Mouse (Mus musculus) urinary bladder, adult 18-20 months (tissue): ENCODE measurements around the gene Supt5.

Experiments used
- DNase-seq, 2 experiments: peaks; one replicate each; pipeline ENCODE4 v3.0.0; 2022; ENCODE audit warnings: low spot score in 2 of 2, mixed read lengths in 2 of 2

Supt5 gene

DNA sequence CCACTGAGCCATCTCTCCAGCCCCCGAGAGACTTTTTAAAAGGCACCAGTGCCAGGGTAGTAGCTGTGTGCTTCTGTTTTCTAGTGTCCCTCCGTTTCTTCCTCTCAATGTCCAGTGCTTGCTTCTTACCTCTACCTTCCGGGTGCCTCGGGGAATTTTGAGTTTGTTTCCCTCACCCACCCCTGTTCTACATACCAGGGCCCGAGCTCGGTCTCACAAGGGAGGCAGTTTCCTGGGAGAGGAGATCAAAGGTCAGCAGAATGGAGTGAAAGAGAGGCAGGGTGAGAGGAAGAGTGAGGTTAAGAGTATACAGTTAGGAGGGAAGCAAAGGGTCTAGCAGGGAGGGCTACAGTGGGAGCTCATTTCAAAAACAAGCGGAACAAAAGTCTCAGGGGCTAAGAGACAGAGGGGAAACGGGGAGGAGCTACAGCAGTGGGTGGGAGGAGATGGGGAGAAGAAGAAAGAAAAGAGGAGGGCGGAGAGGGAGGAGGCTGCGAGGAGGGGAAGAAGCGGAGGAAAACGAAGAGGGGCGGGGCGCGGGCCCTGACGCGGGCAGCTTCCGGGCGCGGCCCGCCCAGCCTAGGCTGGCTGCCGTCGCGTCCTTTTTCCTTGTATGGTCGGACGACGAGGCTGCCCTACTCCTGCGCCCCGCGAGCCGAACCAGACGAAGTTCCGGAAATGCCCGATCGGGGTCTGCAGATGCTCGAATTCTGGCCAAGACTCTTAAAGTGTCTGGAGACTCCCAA, 36.8 kb upstream of the Supt5 start:
- peak; percentile 81 to 90 for DNase-seq

DNA sequence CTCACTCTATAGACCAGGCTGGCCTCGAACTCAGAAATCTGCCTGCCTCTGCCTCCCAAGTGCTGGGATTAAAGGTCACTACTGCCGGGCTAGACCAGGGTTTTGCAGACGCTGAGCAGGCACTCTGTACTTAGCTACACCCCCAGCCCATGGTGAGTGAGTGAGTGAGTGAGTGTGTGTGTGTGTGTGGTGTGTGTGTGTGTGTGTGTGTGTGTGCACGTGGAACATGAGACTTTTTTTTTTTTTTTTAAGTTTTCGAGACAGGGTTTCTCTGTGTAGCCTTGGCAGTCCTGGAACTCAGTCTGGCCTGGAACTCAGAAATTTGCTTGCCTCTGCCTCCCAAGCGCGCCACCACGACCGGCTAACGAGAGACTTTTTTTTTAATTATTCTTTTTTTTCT, 36.1 kb upstream of the Supt5 start:
- DNase-seq, result no peak

GRCm38 (mm10) chr7:28373891-28374495, 35.4 kb upstream of the Supt5 start:
- no peak for DNase-seq

DNA sequence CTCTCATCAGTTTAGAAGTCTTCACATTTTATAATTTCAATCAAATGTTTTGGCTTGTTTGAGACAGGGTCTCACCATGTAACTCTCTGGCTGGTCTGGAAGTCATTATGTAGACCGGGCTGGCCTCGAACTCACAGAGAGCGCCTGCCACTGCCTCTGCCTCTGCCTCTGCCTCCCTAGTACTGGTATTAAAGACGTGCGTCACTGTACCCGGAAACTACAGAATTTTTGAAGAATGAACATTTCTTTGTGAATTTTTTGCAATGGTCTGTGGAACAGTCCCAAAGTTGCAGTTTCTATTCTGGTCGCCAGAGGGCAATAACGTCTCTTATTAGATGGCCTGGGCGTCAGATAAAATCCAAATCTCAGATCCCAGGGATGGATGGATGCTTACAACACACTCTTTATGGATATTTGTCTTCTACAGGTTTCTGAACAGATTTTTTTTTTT, 34.6 kb upstream of the Supt5 start:
- peak; percentile 55 to 59 for DNase-seq

DNA sequence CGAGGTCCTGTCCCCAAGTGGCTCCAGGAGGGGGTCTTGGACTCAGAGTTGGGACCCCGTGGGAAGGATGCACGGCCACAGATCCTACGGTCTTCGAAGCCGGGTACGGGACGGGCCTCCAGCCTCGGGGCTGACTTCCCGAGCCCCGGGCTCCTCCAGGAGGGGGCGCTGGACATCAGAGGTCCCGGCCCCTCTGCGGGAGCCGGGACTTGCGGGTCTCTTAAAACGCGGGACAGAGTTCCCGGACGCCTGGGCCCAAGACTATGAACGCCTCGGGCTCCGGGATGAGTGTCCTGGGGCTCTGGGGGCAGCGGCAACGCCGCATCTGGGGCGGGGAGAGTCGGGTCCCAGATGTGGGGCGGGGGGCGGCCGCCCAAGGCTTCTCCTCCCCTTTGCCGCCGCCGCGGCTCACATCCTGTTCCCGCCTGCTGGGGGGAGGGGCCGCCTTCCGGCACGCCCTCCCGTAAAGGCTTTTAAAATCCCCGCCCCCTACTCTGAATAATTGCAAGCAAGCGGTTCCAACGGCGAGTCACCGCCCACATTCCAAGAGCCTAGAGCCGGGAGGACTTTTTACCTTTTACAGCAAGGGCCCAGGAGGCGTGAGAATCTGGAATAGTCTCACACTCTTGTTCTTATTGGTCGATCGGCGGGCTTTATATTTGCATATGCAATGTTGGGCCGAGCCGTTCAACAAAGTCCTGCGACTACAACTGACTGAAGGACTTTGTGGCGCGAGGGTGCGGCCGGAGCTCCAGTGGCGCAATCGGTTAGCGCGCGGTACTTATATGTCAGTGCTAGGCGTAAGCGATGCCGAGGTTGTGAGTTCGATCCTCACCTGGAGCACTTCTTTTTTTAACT, 33.9 kb upstream of the Supt5 start, which contains the start of gene Plekhg2:
TSS of gene Plekhg2 (minus strand) at position 349 of the 858 bp plus-strand sequence.
- peak; percentile 98 to 100 for DNase-seq

DNA sequence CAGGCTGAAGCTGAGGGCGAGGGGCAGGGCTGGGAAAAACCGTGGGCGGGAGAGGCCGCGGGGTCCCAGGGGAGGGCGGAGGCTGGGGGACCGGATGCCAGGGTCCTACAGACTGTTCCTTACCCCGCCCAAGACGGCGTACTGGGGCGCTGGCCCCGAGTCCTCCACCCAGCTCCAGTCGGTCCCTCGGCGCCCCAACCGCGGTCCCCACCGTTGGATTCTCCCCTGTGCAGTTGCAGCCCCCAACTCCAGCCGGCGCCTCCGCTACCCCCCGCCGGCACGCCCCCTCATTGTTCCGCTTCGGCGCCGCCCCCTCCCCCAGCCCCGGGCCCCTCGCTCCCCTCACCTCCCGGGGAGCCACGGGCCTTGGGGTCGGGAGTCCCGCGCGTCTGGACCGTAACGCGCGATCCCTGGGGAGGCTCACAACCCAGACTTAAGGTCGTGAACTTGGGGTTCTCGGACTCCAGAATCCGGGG, 33.0 kb upstream of the Supt5 start:
- peak in 1 of 2 experiments; percentile 38 for DNase-seq

GRCm38 (mm10) chr7:28370977-28371513, 32.5 kb upstream of the Supt5 start:
- DNase-seq, result peak; percentile 58 to 66

GRCm38 (mm10) chr7:28370051-28370450, 31.5 kb upstream of the Supt5 start:
- no peak for DNase-seq

- DNase-seq, result no peak
Measured at GRCm38 (mm10) chr7:28368276-28368920, 29.9 kb upstream of the Supt5 start.

DNA sequence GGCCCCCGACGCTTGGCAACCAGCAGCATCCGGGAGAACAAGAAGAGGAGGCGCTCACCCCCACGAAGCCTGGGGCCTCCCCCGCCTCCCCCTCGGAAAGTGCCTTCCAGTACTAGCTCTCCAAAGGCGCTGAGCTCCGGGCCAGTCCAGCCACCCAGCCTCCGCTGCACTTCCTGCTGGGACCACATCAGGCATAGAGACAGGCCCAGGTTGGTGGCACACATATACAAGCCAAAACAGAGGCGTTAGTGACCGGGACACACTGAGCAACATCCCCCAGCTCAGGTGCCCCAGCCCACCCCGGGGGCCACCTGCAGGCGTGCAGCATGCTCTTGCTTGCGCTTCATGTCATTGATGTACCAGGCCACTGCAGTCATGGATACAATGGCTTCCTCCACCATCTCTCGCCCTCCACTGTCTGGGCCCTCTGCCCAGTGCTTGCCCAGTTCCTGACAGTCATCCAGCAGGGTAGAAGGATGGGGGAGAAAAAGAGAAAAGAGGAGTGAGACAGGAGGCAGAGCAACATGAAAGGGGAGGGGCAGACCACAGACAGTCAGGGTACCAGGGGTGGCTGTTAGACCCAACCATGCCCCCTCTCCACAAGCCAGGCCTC, 29.2 kb upstream of the Supt5 start:
- DNase-seq, result no peak

DNA sequence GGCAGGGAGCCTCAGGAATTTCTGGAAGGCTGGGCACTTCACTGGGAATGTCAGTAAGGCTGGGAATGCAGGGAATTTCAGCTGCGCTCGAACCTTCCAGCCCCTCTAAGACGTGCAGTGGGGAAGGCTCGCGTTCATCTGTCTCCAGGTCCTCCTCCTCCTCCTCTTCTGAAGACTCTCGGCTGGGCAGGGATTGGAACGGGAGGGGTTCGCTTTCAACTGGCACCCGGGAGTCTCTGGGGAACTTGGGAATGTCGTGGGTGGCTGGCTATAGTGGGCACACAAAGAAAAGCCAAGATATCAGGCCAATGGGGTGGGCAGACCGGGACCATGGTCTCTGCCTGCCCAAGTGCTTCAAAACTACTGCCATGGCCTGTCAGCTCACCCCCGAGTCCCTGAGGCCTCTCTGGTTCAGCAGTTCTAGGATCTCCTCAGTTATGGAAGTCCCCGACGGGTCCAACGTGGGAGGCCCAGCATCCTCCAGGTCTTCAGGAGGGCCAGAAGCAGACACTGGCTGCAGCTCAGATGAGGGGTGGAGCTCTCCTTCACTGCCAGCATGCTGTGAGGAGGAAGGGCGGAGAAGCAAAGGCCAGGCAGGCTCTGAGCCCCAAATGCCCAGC, 24.0 kb upstream of the Supt5 start:
- no peak for DNase-seq

DNA sequence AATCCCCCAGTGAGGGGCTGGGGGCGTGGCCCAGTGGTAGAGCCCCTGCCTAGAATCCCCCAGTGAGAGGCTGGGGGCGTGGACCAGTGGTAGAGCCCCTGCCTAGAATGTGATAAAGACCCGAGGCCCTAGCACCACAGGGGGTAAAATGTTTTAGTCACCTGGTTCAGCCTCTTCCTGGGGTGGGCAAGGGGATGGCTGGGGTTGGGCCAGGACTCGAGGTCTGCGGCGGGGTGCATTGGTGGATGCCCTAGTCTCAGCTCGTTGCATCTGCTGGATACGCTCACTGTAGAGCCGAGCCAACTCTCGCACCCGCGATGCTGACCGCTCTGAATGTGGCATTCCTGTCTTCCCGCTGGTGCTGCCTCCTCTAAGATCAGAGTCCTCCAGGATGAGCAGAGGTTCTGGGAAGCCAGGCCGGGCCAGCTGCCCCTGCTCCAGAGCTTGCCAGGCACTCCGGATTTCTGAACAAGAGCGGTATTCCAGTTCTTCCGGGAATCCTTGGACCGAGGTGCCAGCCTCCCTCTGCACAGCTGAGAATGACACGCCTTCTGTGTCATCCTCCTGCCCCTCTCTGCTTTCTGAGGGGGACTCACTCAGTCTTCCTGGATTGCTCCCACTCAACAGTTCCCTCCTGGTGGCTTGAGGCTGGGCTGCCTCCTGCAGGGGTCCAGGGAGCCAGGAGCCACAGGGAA, 23.2 kb upstream of the Supt5 start:
- DNase-seq, result no peak

DNA sequence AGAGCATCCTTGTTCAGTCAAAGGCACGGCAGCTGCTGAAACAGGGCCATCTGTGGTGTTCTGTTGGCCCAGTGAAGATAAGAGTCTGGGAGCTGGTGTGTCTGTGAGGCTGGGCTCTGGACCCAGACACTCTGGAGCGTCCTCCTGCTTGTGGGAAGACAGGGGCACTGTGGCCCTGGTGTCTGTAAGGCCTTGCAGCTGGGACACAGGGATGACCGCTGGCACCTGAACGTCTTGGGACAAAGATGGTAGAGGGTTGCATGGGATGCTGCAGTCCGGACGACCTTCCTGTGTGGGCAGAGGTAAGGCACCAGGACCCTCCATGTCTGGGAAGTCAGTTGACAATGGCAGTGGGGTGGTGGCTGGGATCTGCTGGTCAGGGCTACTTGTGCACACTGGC, 21.7 kb upstream of the Supt5 start:
- DNase-seq, result no peak

- no peak for DNase-seq
Measured at GRCm38 (mm10) chr7:28359854-28360253, 21.3 kb upstream of the Supt5 start.

DNA sequence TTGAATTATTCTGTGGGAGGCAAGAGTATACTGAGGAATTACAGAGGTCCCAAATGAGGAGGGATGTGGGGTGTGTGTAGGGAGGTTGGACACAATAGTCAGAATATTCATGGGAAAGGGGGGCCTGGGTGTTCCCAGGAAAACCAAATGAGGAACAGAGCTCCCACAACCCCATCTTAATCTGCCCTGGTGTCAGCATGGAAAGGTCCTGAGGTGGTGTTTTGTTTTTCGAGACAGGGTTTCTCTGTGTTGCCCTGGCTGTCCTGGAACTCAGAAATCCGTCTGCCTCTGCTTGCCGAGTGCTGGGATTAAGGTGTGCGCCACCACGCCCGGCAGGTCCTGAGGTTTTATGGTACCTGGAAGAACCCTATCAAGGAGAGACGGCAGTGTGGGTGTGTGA, 19.9 kb upstream of the Supt5 start:
- no peak for DNase-seq

DNA sequence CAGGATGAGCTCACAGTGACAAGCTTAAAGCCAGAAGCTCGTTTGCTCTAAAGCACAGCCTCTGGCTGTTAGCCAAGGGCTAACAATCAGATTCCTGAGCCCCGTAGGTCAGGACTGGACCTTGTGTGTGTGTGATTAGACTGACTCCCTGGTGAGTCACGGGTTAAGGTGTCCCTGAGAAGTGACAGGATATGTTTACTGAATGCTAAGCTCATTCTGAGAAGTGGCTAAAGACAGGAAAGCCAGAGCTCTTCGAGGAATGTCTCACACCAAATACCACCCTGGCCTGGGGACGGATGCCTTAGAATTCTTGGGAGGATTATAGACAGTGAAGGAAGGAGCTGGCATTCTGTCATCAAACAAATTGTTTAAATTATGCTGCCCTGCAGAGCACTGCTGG, 19.4 kb upstream of the Supt5 start:
- DNase-seq, result no peak

DNA sequence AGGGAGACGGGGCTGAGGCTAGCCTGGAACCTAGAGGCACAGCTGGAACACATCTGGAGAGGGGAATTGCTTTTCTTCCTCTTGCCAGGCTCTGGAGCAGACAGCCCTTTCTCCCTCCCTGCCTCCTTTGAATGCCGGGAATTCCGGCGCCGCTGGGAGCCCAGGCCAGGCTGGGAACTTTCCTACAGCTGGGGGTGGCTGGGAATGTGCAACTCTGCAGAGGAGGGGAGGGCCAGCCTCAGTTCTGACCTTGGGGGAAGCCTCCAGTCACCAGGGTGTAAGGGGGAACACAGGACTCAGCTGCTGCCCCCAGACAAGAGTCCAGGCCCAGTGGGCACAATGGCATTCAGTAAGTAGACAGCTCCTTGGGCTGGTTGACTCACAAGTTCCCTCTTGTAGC, 18.4 kb upstream of the Supt5 start:
- DNase-seq, result no peak

- no peak for DNase-seq
Measured at GRCm38 (mm10) chr7:28355221-28355620, 16.7 kb upstream of the Supt5 start.

DNA sequence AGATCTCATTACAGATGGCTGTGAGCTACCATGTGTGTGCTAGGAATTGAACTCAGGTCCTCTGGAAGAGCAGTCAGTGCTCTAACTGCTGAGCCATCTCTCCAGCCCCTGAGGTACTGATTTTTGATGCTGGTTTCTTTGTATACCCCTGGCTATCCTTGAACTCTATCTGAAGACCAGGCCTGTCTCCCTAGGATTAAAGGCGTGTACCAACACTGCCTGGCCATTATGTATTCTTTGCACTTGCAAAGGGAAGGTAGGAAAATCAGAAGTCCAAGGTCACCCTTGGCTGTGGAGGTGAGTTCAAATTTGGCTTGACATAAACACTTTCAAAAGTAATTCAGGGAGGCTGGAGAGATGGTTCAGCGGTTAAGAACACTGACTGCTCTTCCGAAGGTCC, 16.1 kb upstream of the Supt5 start:
- no peak for DNase-seq

- no peak for DNase-seq
Measured at GRCm38 (mm10) chr7:28354113-28354581, 15.6 kb upstream of the Supt5 start.
